Mouse (Mus musculus): ENCODE results near the gene 4930404N11Rik. TPM values are rescaled to one million over a fixed set of nuclear protein-coding genes. Genes with fewer than 3 reads are reported as not detected.

Gene 4930404N11Rik
- polyA plus RNA-seq, 1 experiment: 30.6 TPM

DNA sequence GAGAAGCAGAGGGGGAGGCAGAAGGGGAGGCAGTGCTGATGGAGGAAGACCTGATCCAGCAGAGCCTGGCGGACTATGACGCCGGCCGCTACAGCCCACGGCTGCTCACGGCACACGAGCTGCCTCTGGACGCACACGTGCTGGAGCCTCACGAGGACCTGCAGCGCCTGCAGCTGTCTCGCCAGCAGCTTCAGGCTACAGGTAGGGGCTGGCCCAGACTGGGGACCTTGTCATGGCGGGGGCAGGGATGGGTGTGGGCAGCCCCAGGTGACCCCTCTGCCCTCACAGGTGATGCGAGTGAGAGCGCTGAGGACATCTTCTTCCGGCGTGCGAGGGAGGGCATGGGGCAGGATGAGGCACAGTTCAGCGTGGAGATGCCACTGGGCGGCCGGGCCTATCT is 40.4 kb downstream of the 4930404N11Rik start:
- Histone ChIP-seq H3K4me3 (replicated peaks) (peak overlapping the region; percentile 16), H3K4me1 (peaks cover 88% of the 10 kb centered on the region)

DNA sequence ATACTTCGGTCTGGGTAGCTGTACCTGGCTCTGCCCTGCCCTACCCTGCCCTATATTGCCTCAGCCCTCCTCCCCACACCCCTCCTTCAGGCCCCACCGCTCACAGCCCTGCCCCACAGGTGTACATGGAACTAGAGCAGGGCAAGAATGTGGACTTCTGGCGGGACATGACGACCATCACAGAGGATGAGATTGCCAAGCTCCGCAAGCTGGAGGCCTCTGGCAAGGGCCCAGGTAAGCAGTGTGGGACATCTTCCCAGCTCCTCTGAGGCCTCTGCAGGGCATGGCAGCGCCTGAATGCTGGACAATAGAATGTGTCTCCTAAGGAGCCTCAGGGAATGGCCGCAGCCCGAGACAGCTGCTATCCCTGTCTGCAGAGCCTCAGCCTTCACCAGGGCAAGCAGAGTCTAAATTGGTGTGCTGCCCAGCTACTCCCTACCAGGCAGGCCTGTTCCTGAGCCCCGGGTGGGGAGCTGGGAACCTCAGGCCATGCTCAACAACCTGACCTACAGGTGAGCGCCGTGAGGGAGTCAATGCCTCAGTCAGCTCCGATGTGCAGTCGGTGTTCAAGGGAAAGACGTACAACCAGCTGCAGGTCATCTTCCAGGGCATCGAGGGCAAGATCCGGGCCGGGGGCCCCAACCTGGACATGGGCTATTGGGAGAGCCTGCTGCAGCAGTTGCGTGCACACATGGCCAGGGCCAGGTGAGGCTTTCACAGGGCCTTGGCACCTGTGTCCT is 41.7 kb downstream of the 4930404N11Rik start:
- TF ChIP-seq GATA1 (IDR thresholded peaks at IDR 0.05; ENCODE audit: borderline replicate concordance, low read length) (no peak), FLI1 (IDR thresholded peaks at IDR 0.05; ENCODE audit: low read length) (no peak)
- Histone ChIP-seq H3K4me3 (replicated peaks) (peak overlapping the region; percentile 38), H3K9me3 (no peaks in the 10 kb centered on the region), H3K36me3 (replicated peaks; ENCODE audit: low read length) (peaks cover 55% of the 10 kb centered on the region), H3K27me3 (replicated peaks) (no peaks in the 10 kb centered on the region), H3K4me1 (peaks cover 87% of the 10 kb centered on the region)

More for the DNA sequence above, 40.4 kb downstream of the 4930404N11Rik start:
- TF ChIP-seq GATA1 (IDR thresholded peaks at IDR 0.05; ENCODE audit: borderline replicate concordance, low read length) (no peak), FLI1 (IDR thresholded peaks at IDR 0.05; ENCODE audit: low read length) (no peak)
- Histone ChIP-seq H3K27me3 (replicated peaks) (no peaks in the 10 kb centered on the region), H3K9me3 (no peaks in the 10 kb centered on the region), H3K36me3 (replicated peaks; ENCODE audit: low read length) (peaks cover 58% of the 10 kb centered on the region)

DNA sequence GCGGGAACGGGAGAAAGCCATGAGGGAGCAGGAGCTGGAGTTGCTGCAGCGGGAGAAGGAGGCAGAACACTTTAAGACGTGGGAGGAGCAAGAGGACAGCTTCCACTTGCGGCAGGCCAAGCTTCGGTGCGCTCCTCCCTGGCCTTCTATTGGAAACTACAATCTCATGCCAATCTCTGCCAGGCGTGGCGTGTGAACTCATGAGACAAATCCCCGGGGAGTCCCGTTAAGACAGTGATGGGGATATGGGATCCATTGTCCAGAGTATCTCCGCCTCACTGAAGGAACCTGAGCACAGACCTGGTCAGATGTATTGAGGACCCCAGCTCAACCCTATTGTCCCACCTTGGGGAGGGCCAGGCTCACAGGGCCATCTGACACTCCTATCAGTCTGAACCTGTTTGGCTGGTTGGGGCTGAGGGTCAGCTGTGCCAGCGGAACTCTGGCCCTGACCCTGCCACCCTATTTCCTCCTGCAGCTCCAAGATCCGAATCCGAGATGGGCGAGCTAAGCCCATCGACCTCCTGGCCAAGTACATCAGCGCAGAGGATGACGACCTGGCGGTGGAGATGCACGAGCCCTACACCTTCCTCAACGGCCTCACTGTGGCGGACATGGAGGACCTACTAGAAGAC is 42.4 kb downstream of the 4930404N11Rik start:
- Histone ChIP-seq H3K4me1 (peaks cover 87% of the 10 kb centered on the region), H3K4me3 (replicated peaks) (peak overlapping the region; percentile 98), H3K27me3 (replicated peaks) (no peaks in the 10 kb centered on the region), H3K36me3 (replicated peaks; ENCODE audit: low read length) (peaks cover 62% of the 10 kb centered on the region), H3K9me3 (no peaks in the 10 kb centered on the region)
- no peak for TF ChIP-seq FLI1 (IDR thresholded peaks at IDR 0.05; ENCODE audit: low read length)
- no peak for TF ChIP-seq GATA1 (IDR thresholded peaks at IDR 0.05; ENCODE audit: borderline replicate concordance, low read length)

DNA sequence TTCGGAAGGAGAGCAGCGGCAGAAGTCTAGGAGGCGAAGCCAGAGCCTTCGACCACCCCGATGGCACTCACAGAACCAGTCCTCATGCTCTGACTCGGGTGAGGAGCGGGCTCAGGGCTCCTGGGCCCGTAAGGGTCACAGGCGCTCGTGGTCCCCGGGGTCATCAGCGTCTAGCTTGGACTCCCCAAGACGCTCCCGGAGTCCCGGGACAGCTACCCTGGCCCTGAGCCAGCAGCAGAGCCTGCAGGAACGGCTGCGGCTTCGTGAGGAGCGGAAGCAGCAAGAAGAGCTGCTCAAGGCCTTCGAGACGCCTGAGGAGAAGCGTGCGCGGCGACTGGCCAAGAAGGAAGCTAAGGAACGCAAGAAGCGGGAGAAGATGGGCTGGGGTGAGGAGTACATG is 43.2 kb downstream of the 4930404N11Rik start:
- H3K9me3 ChIP-seq: no peaks in the 10 kb centered on the region
- peaks cover 70% of the 10 kb centered on the region for H3K36me3 ChIP-seq (replicated peaks; ENCODE audit: low read length)
- H3K27me3 ChIP-seq (replicated peaks): no peaks in the 10 kb centered on the region
- peaks cover 87% of the 10 kb centered on the region for H3K4me1 ChIP-seq
- TF ChIP-seq GATA1 (IDR thresholded peaks at IDR 0.05; ENCODE audit: borderline replicate concordance, low read length) (no peak), FLI1 (IDR thresholded peaks at IDR 0.05; ENCODE audit: low read length) (no peak)
- peak overlapping the region; percentile 98 for H3K4me3 ChIP-seq (replicated peaks)

DNA sequence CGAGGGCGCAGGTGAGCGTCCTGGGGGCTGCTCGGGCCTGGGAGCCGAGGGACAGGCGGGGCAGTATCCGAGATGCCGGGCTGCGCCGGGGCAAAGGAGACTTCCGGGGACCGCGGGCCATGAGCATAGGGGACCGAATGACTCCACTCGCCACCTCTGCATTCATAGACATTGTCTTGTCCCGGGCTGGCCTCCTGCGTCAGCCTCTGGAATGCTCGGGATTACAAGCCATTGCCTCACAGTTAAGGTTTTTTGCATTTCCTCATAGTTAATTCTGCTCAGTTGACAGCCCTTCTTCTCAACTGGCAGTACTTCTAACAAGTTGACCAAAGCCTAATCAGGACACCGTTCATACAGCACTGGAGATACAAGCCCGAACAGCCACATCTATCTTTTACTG is 44.2 kb downstream of the 4930404N11Rik start:
- H3K4me1 ChIP-seq: peaks cover 87% of the 10 kb centered on the region
- peak overlapping the region; percentile 98 for H3K4me3 ChIP-seq (replicated peaks)
- peaks cover 72% of the 10 kb centered on the region for H3K36me3 ChIP-seq (replicated peaks; ENCODE audit: low read length)
- H3K27me3 ChIP-seq (replicated peaks): no peaks in the 10 kb centered on the region
- H3K9me3 ChIP-seq: no peaks in the 10 kb centered on the region
- TF ChIP-seq GATA1 (IDR thresholded peaks at IDR 0.05; ENCODE audit: borderline replicate concordance, low read length) (no peak), FLI1 (IDR thresholded peaks at IDR 0.05; ENCODE audit: low read length) (no peak)

DNA sequence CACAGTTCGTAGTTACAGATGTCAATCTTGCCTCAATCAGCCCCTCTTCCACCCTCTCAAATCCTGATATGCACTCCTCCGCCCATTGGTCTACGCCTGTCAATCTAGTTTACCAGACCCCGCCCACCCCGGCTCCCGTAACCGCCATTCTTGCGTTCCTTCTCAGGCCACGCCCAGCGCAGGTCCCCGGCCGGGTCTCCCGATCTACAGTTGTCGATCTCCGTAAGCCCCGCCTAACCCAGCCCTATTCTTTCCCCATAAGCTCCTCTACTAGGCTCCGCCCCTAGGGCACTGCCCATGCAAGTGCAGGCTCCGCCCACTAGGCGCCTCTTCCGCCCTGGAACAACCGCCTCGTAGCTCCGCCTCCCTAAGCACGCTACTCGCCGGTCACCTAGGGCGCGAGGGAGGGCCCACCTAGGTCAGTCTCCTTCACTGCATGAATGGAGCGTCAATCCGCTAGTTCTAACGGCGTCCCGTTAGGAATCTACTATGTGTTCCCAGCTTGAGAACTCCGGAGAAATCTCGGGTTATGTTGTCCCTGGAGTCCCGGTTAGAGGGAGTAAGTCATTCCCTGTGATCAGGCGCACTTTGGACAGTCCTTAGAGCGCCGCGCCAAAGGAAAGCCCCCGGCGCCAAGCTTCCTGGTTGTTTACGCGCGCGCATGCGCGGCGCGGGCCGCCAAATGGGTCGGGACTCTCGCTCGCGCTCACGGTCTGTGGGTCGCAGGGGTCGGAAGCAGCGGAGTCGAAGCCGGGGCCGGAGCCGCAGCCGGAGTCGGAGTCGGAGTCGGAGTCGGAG is 44.9 kb downstream of the 4930404N11Rik start, which contains the start of gene Cactin:
Cactin (plus strand) TSS at position 554 of the 798 bp plus-strand sequence.
- Histone ChIP-seq H3K4me3 (replicated peaks) (peak within 1 kb of the TSS; percentile 98), H3K27me3 (replicated peaks) (no peaks in the 10 kb centered on the region), H3K4me1 (peaks cover 87% of the 10 kb centered on the region), H3K36me3 (replicated peaks; ENCODE audit: low read length) (peaks cover 72% of the 10 kb centered on the region), H3K9me3 (no peaks in the 10 kb centered on the region)
- TF ChIP-seq GATA1 (IDR thresholded peaks at IDR 0.05; ENCODE audit: borderline replicate concordance, low read length) (no peak), FLI1 (IDR thresholded peaks at IDR 0.05; ENCODE audit: low read length) (no peak)

DNA sequence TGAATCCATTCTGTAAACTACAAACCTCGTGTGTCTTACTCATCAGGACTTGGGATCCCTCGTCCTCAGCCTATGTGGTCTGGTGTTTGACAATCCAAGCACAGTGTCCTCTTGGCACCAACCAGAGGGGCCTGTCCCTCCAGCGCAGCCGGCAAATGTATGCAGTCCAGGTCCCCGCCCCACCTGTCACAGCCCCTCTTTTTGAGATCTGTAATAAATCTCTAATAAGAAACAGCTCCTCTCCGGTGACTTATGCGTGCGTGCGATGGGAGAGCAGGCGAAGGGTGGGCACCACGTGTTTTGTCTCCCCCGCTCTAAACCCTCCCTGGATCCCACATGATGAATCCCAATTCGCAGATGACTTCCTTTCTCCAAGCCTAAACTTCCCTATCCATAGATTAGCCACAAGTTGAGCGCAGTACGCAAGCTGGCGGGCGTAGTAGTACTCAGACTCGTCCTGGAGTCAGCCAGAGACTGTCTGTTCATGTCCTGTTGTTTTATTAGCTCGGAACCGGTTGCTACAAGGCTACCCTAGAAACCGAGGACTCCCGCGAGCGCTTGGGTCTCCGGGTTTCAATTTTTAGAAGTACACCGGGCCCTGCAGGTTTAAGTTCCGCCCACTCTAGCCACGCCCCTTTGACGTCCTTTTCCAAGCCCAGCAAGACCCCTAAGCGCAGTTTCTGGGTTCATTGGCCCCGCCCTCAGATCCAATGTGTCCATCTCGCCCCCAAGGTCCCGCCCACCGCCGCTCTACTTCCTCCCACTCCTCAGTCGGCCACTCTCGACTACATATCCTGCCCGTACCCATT is 45.7 kb downstream of the 4930404N11Rik start:
- peaks cover 87% of the 10 kb centered on the region for H3K4me1 ChIP-seq
- no peaks in the 10 kb centered on the region for H3K27me3 ChIP-seq (replicated peaks)
- TF ChIP-seq FLI1 (IDR thresholded peaks at IDR 0.05; ENCODE audit: low read length) (no peak), GATA1 (IDR thresholded peaks at IDR 0.05; ENCODE audit: borderline replicate concordance, low read length) (no peak)
- H3K9me3 ChIP-seq: no peaks in the 10 kb centered on the region
- peaks cover 72% of the 10 kb centered on the region for H3K36me3 ChIP-seq (replicated peaks; ENCODE audit: low read length)
- H3K4me3 ChIP-seq (replicated peaks): peak overlapping the region; percentile 98

DNA sequence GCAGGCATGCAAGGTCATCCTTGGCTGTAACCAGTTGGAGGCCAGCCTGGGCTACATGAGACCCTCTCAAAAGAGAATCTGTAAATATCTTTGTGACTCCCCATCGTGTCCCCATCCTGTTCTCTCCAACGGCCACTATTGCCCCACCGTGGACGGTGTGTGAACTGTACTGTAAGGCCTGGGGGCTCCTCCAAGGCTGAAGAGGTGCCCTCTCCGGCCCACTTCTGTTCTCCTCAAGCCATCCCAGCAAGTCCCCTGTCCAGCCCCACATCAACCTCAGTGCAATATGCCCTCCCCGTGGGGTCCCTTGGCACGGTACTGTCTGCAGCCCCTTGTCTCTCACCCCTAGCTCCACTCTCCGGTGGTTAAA is 46.3 kb downstream of the 4930404N11Rik start:
- no peaks in the 10 kb centered on the region for H3K9me3 ChIP-seq
- no peak for TF ChIP-seq FLI1 (IDR thresholded peaks at IDR 0.05; ENCODE audit: low read length)
- TF ChIP-seq GATA1 (IDR thresholded peaks at IDR 0.05; ENCODE audit: borderline replicate concordance, low read length): no peak
- H3K27me3 ChIP-seq (replicated peaks): no peaks in the 10 kb centered on the region
- peaks cover 72% of the 10 kb centered on the region for H3K36me3 ChIP-seq (replicated peaks; ENCODE audit: low read length)
- peak overlapping the region; percentile 98 for H3K4me3 ChIP-seq (replicated peaks)
- peaks cover 85% of the 10 kb centered on the region for H3K4me1 ChIP-seq

Data from megakaryocyte, embryonic 14.5 days (primary cell).